Comparison of ENCODE assay signal across 21 mouse cellular contexts in genomic region chr13:52139140-52139809, GRCm38 (mm10).
DNase-seq lines count a peak whose midpoint lies in the region; ATAC-seq and TF ChIP-seq lines count a peak whose summit lies in the region.
"Had no signal": no experiment of that assay in that cellular context is flagged by ENCODE, and none has a peak within 500 bp of the region (broad histone marks: within the 10 kb centered on the region; RNA-seq: fewer than 3 reads in every experiment).

No protein-coding gene starts in this region.

- TF ChIP-seq EP300 in CH12.LX (IDR thresholded peaks at IDR 0.05; ENCODE audit: low read length), result peak; percentile 59

- H3K4me3 ChIP-seq in hindbrain, postnatal 0 days (ENCODE audit: low read length), result no peak overlapping the region
- H3K4me3 ChIP-seq in hindbrain, embryonic 10.5 days, result no peak overlapping the region
- H3K4me3 ChIP-seq in CH12.LX (replicated peaks in 1 of 3; ENCODE audit: low read depth in 2 of 3, low read length in 2 of 3, poor library complexity in 1 of 3), result no peak overlapping the region
- H3K4me3 ChIP-seq in limb, embryonic 15.5 days, result no peak overlapping the region
- H3K4me3 ChIP-seq: forebrain, embryonic 13.5 days; heart, embryonic 13.5 days had no signal

- no peak; the same call in none of the 2 replicates for TF ChIP-seq RAD21 in CH12.LX (IDR thresholded peaks at IDR 0.05; ENCODE audit: low read depth, low read length)

- H3K79me2 ChIP-seq in CH12.LX (replicated peaks; ENCODE audit: control insufficient read depth, extremely low read depth, insufficient read depth, poor library complexity, severe bottlenecking), result no peaks in the 10 kb centered on the region

- H3K36me3 ChIP-seq in hindbrain, postnatal 0 days (ENCODE audit: insufficient read depth, low read length), result no peaks in the 10 kb centered on the region
- no peaks in the 10 kb centered on the region for H3K36me3 ChIP-seq in hindbrain, embryonic 10.5 days
- H3K36me3 ChIP-seq in CH12.LX (replicated peaks in 1 of 2; ENCODE audit: control insufficient read depth in 1 of 2, insufficient read depth in 1 of 2, low read length in 1 of 2), result no peaks in the 10 kb centered on the region
- H3K36me3 ChIP-seq in limb, embryonic 15.5 days, result no peaks in the 10 kb centered on the region
- H3K36me3 ChIP-seq: heart, embryonic 13.5 days had no signal

- no peak overlapping the region for H3K9ac ChIP-seq in hindbrain, postnatal 0 days (replicated peaks; ENCODE audit: low read length)
- H3K9ac ChIP-seq in CH12.LX (ENCODE audit: insufficient read depth, low read depth), result no peak overlapping the region
- H3K9ac ChIP-seq in limb, embryonic 15.5 days, result no peak overlapping the region
- H3K9ac ChIP-seq: forebrain, embryonic 13.5 days; heart, embryonic 13.5 days; liver, postnatal 0 days had no signal

- peak; percentile 35; the same call in 1 of the 2 replicates for ATAC-seq in hindbrain, postnatal 0 days
- ATAC-seq in limb, embryonic 15.5 days (ENCODE audit: insufficient number of reproducible peaks, low FRiP score, low TSS enrichment, low read depth), result no peak
- ATAC-seq: activated CD4-positive, CD25-positive, alpha-beta regulatory T cell, adult 4 months; forebrain, embryonic 13.5 days; liver, postnatal 0 days had no signal

- H3K27ac ChIP-seq in hindbrain, postnatal 0 days, result no peak overlapping the region
- H3K27ac ChIP-seq in hindbrain, embryonic 10.5 days, result no peak overlapping the region
- H3K27ac ChIP-seq in CH12.LX (ENCODE audit: insufficient read depth, low read depth), result no peak overlapping the region
- H3K27ac ChIP-seq in limb, embryonic 15.5 days, result 0 out of 2 replicates have a peak overlapping the region, but pooled peaks have one; percentile 17
- H3K27ac ChIP-seq: forebrain, embryonic 13.5 days; heart, embryonic 13.5 days had no signal

- TF ChIP-seq CTCF in hindbrain, postnatal 0 days (IDR thresholded peaks at IDR 0.05; ENCODE audit: low read depth), result no peak
- peak in 1 of 2 experiments; percentile 27; a peak in 1 of 4 replicates for TF ChIP-seq CTCF in CH12.LX (conservative IDR thresholded peaks at IDR 0.05 in 1 of 2, IDR thresholded peaks at IDR 0.05 in 1 of 2; ENCODE audit: low read depth in 2 of 2, low read length in 2 of 2)

- no peaks in the 10 kb centered on the region for H3K27me3 ChIP-seq in hindbrain, postnatal 0 days (ENCODE audit: insufficient read depth, low read length)
- H3K27me3 ChIP-seq in hindbrain, embryonic 10.5 days (ENCODE audit: insufficient read depth, poor library complexity, severe bottlenecking), result no peaks in the 10 kb centered on the region
- H3K27me3 ChIP-seq in CH12.LX (replicated peaks), result no peaks in the 10 kb centered on the region
- H3K27me3 ChIP-seq in limb, embryonic 15.5 days, result no peaks in the 10 kb centered on the region
- H3K27me3 ChIP-seq: forebrain, embryonic 13.5 days; heart, embryonic 13.5 days had no signal

- peak; percentile 23 for DNase-seq in hindbrain, postnatal 0 days (ENCODE audit: low spot score)
- DNase-seq in hindbrain, embryonic 10.5 days (ENCODE audit: low spot score), result no peak
- peak; percentile 77 for DNase-seq in CH12.LX (ENCODE audit: extremely low read depth)
- DNase-seq in R1 (ENCODE audit: low read depth, low spot score), result peak; percentile 19
- DNase-seq in lung, postnatal 4 days, result no peak
- DNase-seq in kidney, postnatal 14 days, result no peak
- DNase-seq: adrenal gland, postnatal 14 days; cerebellum, adult 8-10 months; heart, adult 11 months; heart, postnatal 36 days; kidney, adult 11 months; kidney, postnatal 10 days; liver; liver, postnatal 0 days; lung, postnatal 14 days; right cerebral cortex, adult 18-20 months; thymus, adult 2 months had no signal

- dilution Hi-C loops in CH12.LX (cut with MboI; ENCODE audit: extremely low pct_ligation_motif_present, extremely low pct_unique_long_range_greater_than_20kb, low sequenced_read_pairs), result no loop called here

- TF ChIP-seq POLR2A in CH12.LX (IDR thresholded peaks at IDR 0.05; ENCODE audit: low read depth, low read length), result no peak

- no peaks in the 10 kb centered on the region for H3K4me1 ChIP-seq in hindbrain, postnatal 0 days (ENCODE audit: insufficient read depth, low read length)
- peaks cover 4% of the 10 kb centered on the region; the same call in 1 of the 2 replicates for H3K4me1 ChIP-seq in hindbrain, embryonic 10.5 days (replicated peaks)
- peaks cover 12 to 26% of the 10 kb centered on the region in 2 experiments for H3K4me1 ChIP-seq in CH12.LX (ENCODE audit: control insufficient read depth in 1 of 2, insufficient read depth in 2 of 2)
- H3K4me1 ChIP-seq in limb, embryonic 15.5 days, result no peaks in the 10 kb centered on the region
- H3K4me1 ChIP-seq: heart, embryonic 13.5 days had no signal

- H3K4me2 ChIP-seq in hindbrain, postnatal 0 days (ENCODE audit: low read depth, low read length), result 0 out of 2 replicates have a peak overlapping the region, but pooled peaks have one; percentile 28
- peak overlapping the region; percentile 82 for H3K4me2 ChIP-seq in CH12.LX (ENCODE audit: insufficient read depth, low read depth, poor library complexity, severe bottlenecking)
- H3K4me2 ChIP-seq in limb, embryonic 15.5 days, result no peak overlapping the region
- H3K4me2 ChIP-seq: forebrain, embryonic 13.5 days; heart, embryonic 13.5 days had no signal

- in situ Hi-C loops in CH12.LX (cut with MboI; ENCODE audit: low pct_ligation_motif_present, low pct_unique_long_range_greater_than_20kb, low sequenced_read_pairs), result no loop called here

- WGBS in hindbrain, postnatal 0 days, result 36% methylated on average over 15 of the region's 15 CpGs
- 40% methylated on average over 15 of the region's 15 CpGs for WGBS in hindbrain, embryonic 10.5 days
- 33% methylated on average over 15 of the region's 15 CpGs for WGBS in limb, embryonic 15.5 days

- H3K9me3 ChIP-seq in hindbrain, postnatal 0 days (ENCODE audit: low read length), result no peaks in the 10 kb centered on the region
- no peaks in the 10 kb centered on the region for H3K9me3 ChIP-seq in hindbrain, embryonic 10.5 days
- H3K9me3 ChIP-seq in CH12.LX (replicated peaks; ENCODE audit: low read length), result no peaks in the 10 kb centered on the region
- no peaks in the 10 kb centered on the region for H3K9me3 ChIP-seq in limb, embryonic 15.5 days

TF ChIP-seq in CH12.LX, 34 proteins besides CTCF, POLR2A, EP300 and RAD21:
- TF ChIP-seq BHLHE40 (IDR thresholded peaks at IDR 0.05; ENCODE audit: low read depth, low read length) (peak; percentile 69; the same call in 1 of the 2 replicates), ELF1 (IDR thresholded peaks at IDR 0.05; ENCODE audit: low read depth, low read length) (0 out of 2 replicates have a peak, but pooled peaks have one; percentile 15), MAZ (IDR thresholded peaks at IDR 0.05; ENCODE audit: low read depth, low read length) (peak; percentile 80; the same call in 1 of the 2 replicates), MEF2A (IDR thresholded peaks at IDR 0.05; ENCODE audit: borderline replicate concordance, low read depth, low read length) (peak; percentile 80; the same call in 1 of the 2 replicates), SMC3 (IDR thresholded peaks at IDR 0.05; ENCODE audit: low read depth, low read length) (peak; percentile 40), RCOR1 (conservative IDR thresholded peaks at IDR 0.05; ENCODE audit: low read depth, low read length) (peak; percentile 57; the same call in 1 of the 2 replicates), MXI1 (IDR thresholded peaks at IDR 0.05; ENCODE audit: low read depth, low read length) (0 out of 2 replicates have a peak, but pooled peaks have one; percentile 42), IRF4 (IDR thresholded peaks at IDR 0.05; ENCODE audit: low read depth, low read length) (peak; percentile 62), MYC (IDR thresholded peaks at IDR 0.05; ENCODE audit: low read depth, low read length) (0 out of 2 replicates have a peak, but pooled peaks have one; percentile 14), MAFK (IDR thresholded peaks at IDR 0.05; ENCODE audit: insufficient replicate concordance, low read length) (0 out of 2 replicates have a peak, but pooled peaks have one; percentile 6), JUND (conservative IDR thresholded peaks at IDR 0.05; ENCODE audit: low read depth, low read length) (0 out of 2 replicates have a peak, but pooled peaks have one; percentile 6), MAX (IDR thresholded peaks at IDR 0.05; ENCODE audit: low read length) (peak; percentile 19; the same call in 1 of the 2 replicates), SIN3A (IDR thresholded peaks at IDR 0.05; ENCODE audit: low read length) (peak; percentile 79), HCFC1 (IDR thresholded peaks at IDR 0.05; ENCODE audit: low read depth, low read length) (no peak), TCF12 (IDR thresholded peaks at IDR 0.05; ENCODE audit: low read depth, low read length) (peak; percentile 77), KAT2A (IDR thresholded peaks at IDR 0.05; ENCODE audit: insufficient replicate concordance, low read length) (0 out of 2 replicates have a peak, but pooled peaks have one; percentile 19), ZKSCAN1 (IDR thresholded peaks at IDR 0.05; ENCODE audit: borderline replicate concordance, low read depth, low read length) (no peak), ZNF384 (IDR thresholded peaks at IDR 0.05; ENCODE audit: low read depth, low read length) (peak; percentile 90), NRF1 (IDR thresholded peaks at IDR 0.05; ENCODE audit: low read depth, low read length) (no peak), CHD2 (IDR thresholded peaks at IDR 0.05; ENCODE audit: low read length) (peak; percentile 67; the same call in 1 of the 2 replicates), POLR2AphosphoS2 (IDR thresholded peaks at IDR 0.05; ENCODE audit: low read depth, low read length) (no peak), NELFE (IDR thresholded peaks at IDR 0.05; ENCODE audit: low read depth, low read length) (no peak), ETS1 (conservative IDR thresholded peaks at IDR 0.05; ENCODE audit: low read depth, low read length) (peak; percentile 87), CHD1 (IDR thresholded peaks at IDR 0.05; ENCODE audit: low read depth, low read length) (peak; percentile 79; the same call in 1 of the 2 replicates)
TF ChIP-seq in CH12.LX: peak in this region for 19.

Comparison
In these comparisons a context has a peak if more than half of its experiments do, and no peak if none do; other contexts are left out.
1. DNase-seq: peak in hindbrain, postnatal 0 days (single experiment), CH12.LX (single experiment) and R1 (single experiment); none in hindbrain, embryonic 10.5 days (single experiment), lung, postnatal 4 days (0 of 2) and kidney, postnatal 14 days (single experiment).